Comparison of ENCODE assay signal across 11 mouse cellular contexts in the genomic region with DNA sequence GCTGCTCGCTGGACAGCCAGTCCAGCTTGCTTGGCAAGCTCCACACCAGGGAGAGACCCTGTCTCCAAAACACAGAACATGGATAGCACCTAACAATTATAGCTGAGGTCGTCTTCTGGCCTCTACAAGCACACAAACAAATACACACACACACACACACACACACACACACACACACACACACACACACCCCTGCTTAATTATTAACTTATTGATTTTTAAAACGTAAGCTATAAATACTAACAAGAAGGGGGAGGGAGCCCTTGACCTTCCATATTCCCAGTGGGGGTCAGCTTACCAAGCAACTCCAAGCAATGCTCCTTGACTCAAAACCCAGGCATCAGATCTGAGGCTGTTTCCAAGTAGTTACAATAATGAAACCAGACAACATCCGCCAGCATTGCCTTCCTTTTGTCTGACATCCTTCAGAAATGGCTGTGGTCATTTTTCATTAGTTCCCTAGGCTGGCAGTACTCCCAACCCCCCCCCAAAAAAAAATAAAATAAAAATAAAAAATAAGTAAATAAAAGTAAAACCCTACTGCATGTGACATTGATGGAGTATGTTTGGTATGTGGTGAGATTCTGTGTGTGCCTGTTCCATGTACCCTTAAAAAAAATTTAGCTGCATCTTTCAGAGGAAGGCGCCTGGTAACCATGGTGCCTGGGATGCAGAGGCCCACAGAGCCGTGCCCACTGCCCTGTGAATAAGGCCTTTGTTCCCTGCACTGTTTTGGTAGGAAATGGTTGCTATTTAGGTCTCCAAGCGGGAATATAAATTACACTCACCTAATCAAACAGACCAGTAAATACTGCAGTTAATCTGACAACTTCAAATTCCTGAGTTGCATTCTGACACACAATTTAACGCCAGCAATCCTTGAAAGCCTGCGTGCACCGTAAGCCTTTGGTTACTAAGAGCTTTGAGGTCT.
DNase-seq lines count a peak whose midpoint lies in the region; ATAC-seq lines count a peak whose summit lies in the region.
"Had no signal": no experiment of that assay in that cellular context is flagged by ENCODE, and none has a peak within 500 bp of the region (broad histone marks: within the 10 kb centered on the region; RNA-seq: fewer than 3 reads in every experiment).

No protein-coding gene starts in this region.

- no peaks in the 10 kb centered on the region for H3K27me3 ChIP-seq in kidney, embryonic 15.5 days
- no peaks in the 10 kb centered on the region for H3K27me3 ChIP-seq in forebrain, embryonic 13.5 days
- peaks cover 4% of the 10 kb centered on the region; the same call in 1 of the 2 replicates for H3K27me3 ChIP-seq in limb, embryonic 13.5 days
- H3K27me3 ChIP-seq in neural tube, embryonic 14.5 days (ENCODE audit: control insufficient read depth, insufficient read depth, low read length) = no peaks in the 10 kb centered on the region

- no peak overlapping the region for H3K4me3 ChIP-seq in kidney, embryonic 15.5 days (replicated peaks)
- H3K4me3 ChIP-seq in forebrain, embryonic 13.5 days = no peak overlapping the region
- no peak overlapping the region for H3K4me3 ChIP-seq in limb, embryonic 13.5 days
- H3K4me3 ChIP-seq in neural tube, embryonic 14.5 days (ENCODE audit: low read depth, low read length) = no peak overlapping the region
- H3K4me3 ChIP-seq: erythroblast, embryonic 14.5 days had no signal

- H3K27ac ChIP-seq in kidney, embryonic 15.5 days = peak overlapping the region; percentile 45; the same call in 1 of the 2 replicates
- H3K27ac ChIP-seq in forebrain, embryonic 13.5 days = peak overlapping the region; percentile 44
- peak overlapping the region; percentile 66 for H3K27ac ChIP-seq in limb, embryonic 13.5 days
- peak overlapping the region; percentile 17; the same call in 1 of the 2 replicates for H3K27ac ChIP-seq in neural tube, embryonic 14.5 days (ENCODE audit: low read depth, low read length)

- H3K9ac ChIP-seq in kidney, embryonic 15.5 days = no peak overlapping the region
- no peak overlapping the region for H3K9ac ChIP-seq in forebrain, embryonic 13.5 days
- no peak overlapping the region for H3K9ac ChIP-seq in limb, embryonic 13.5 days
- no peak overlapping the region for H3K9ac ChIP-seq in neural tube, embryonic 14.5 days (replicated peaks; ENCODE audit: low read depth, low read length)

- 37% methylated on average over 10 of the region's 10 CpGs for WGBS in kidney, embryonic 15.5 days
- 18% methylated on average over 9 of the region's 10 CpGs for WGBS in forebrain, embryonic 13.5 days
- WGBS in limb, embryonic 13.5 days = 29% methylated on average over 10 of the region's 10 CpGs
- 20% methylated on average over 10 of the region's 10 CpGs for WGBS in neural tube, embryonic 14.5 days

- no peaks in the 10 kb centered on the region for H3K9me3 ChIP-seq in kidney, embryonic 15.5 days (replicated peaks)
- no peaks in the 10 kb centered on the region for H3K9me3 ChIP-seq in forebrain, embryonic 13.5 days (replicated peaks)
- no peaks in the 10 kb centered on the region for H3K9me3 ChIP-seq in limb, embryonic 13.5 days
- H3K9me3 ChIP-seq in neural tube, embryonic 14.5 days (ENCODE audit: control insufficient read depth, low read length) = no peaks in the 10 kb centered on the region

- DNase-seq in kidney, adult 11 months = no peak
- DNase-seq in testis, postnatal 10 days (ENCODE audit: low spot score) = no peak
- no peak for DNase-seq in ovary, postnatal 36 days (ENCODE audit: low spot score)
- DNase-seq: heart, postnatal 4 days; layer of hippocampus, postnatal 36 days had no signal

- peaks cover 13% of the 10 kb centered on the region for H3K4me1 ChIP-seq in kidney, embryonic 15.5 days
- peaks cover 20% of the 10 kb centered on the region for H3K4me1 ChIP-seq in forebrain, embryonic 13.5 days
- peaks cover 40% of the 10 kb centered on the region for H3K4me1 ChIP-seq in limb, embryonic 13.5 days
- H3K4me1 ChIP-seq in neural tube, embryonic 14.5 days (ENCODE audit: control insufficient read depth, insufficient read depth, low read length) = peaks cover 16% of the 10 kb centered on the region; the same call in 1 of the 2 replicates

- ATAC-seq in kidney, embryonic 15.5 days (replicated peaks; ENCODE audit: low FRiP score) = no peak
- ATAC-seq in forebrain, embryonic 13.5 days = peak; percentile 84
- ATAC-seq in limb, embryonic 13.5 days (ENCODE audit: low FRiP score, low read depth) = peak; percentile 78
- ATAC-seq in neural tube, embryonic 14.5 days (ENCODE audit: low read depth) = peak; percentile 83
- no peak for ATAC-seq in cerebellum, adult (ENCODE audit: insufficient number of reproducible peaks, low FRiP score, low TSS enrichment)

- H3K36me3 ChIP-seq in kidney, embryonic 15.5 days = no peaks in the 10 kb centered on the region
- no peaks in the 10 kb centered on the region for H3K36me3 ChIP-seq in forebrain, embryonic 13.5 days (ENCODE audit: poor library complexity, severe bottlenecking)
- H3K36me3 ChIP-seq in limb, embryonic 13.5 days = no peaks in the 10 kb centered on the region
- H3K36me3 ChIP-seq in neural tube, embryonic 14.5 days (ENCODE audit: control insufficient read depth, insufficient read depth, low read length) = no peaks in the 10 kb centered on the region

- H3K4me2 ChIP-seq in kidney, embryonic 15.5 days = peak overlapping the region; percentile 19
- peak overlapping the region; percentile 22 for H3K4me2 ChIP-seq in forebrain, embryonic 13.5 days
- peak overlapping the region; percentile 27; the same call in 1 of the 2 replicates for H3K4me2 ChIP-seq in limb, embryonic 13.5 days (replicated peaks)
- H3K4me2 ChIP-seq in neural tube, embryonic 14.5 days (ENCODE audit: low read depth, low read length) = no peak overlapping the region; the same call in 1 of the 2 replicates

Comparison
In these comparisons a context has a peak if more than half of its experiments do, and no peak if none do; other contexts are left out.
1. ATAC-seq: peak in forebrain, embryonic 13.5 days (single experiment), limb, embryonic 13.5 days (single experiment) and neural tube, embryonic 14.5 days (single experiment); none in kidney, embryonic 15.5 days (single experiment) and cerebellum, adult (single experiment).
2. Peak in every context shown above with its lines, with median percentiles within 50 percentile points of each other: H3K27ac ChIP-seq.